Mouse (Mus musculus) heart, adult 2 months (tissue): ENCODE results near the gene Hopx. TPM values are rescaled to one million over a fixed set of nuclear protein-coding genes. Genes with fewer than 3 reads are reported as not detected.

Experiments
- DNase-seq, 2 experiments: peaks; one replicate each; pipeline ENCODE4 v3.0.0; 2021
- H3K27ac ChIP-seq: fragments of 200-600 bp; 2 replicates; pipeline ENCODE4 v1.8.1; 2022
- H3K27me3 ChIP-seq: fragments of 200-500 bp; 2 replicates; pipeline ENCODE4 v1.6.1; 2012; ENCODE audit warnings: mild to moderate bottlenecking, low read length, inconsistent platforms, mixed read lengths; ENCODE audit not compliant: control insufficient read depth, insufficient read depth
- H3K36me3 ChIP-seq: fragments of 200-500 bp; 2 replicates; pipeline ENCODE4 v1.6.1; 2012; ENCODE audit warnings: low read length, inconsistent platforms; ENCODE audit not compliant: control insufficient read depth, insufficient read depth
- H3K4me1 ChIP-seq: fragments of 200-500 bp; 2 replicates; pipeline ENCODE4 v1.6.1; 2011; ENCODE audit warnings: low read length; ENCODE audit not compliant: control insufficient read depth, insufficient read depth
- H3K4me3 ChIP-seq: fragments of 200-600 bp; 2 replicates; pipeline ENCODE4 v1.8.1; 2022
- H3K79me2 ChIP-seq: fragments of 200-500 bp; replicated peaks from 2 replicates; pipeline ENCODE4 v1.6.1; 2012; ENCODE audit warnings: mild to moderate bottlenecking, inconsistent platforms, low read length, moderate library complexity, mixed read lengths; ENCODE audit not compliant: control insufficient read depth, insufficient read depth
- H3K9ac ChIP-seq: fragments of 200-500 bp; 2 replicates; pipeline ENCODE4 v1.6.1; 2012; ENCODE audit warnings: low read depth, mild to moderate bottlenecking, control low read depth, inconsistent platforms, low read length, mixed read lengths
- CTCF ChIP-seq: fragments of 200-600 bp; IDR thresholded peaks from 2 replicates; pipeline ENCODE4 v1.8.1; 2022; ENCODE audit warnings: antibody characterized with exemption, mild to moderate bottlenecking, moderate library complexity
- EP300 ChIP-seq: fragments of 200-500 bp; IDR thresholded peaks from 2 replicates; pipeline ENCODE4 v1.6.1; 2011; ENCODE audit warnings: low read depth, low read length, control low read depth; ENCODE audit not compliant: insufficient read depth
- POLR2A ChIP-seq: fragments of 200-500 bp; IDR thresholded peaks from 2 replicates; pipeline ENCODE4 v1.6.1; 2011; ENCODE audit warnings: mild to moderate bottlenecking, low read depth, low read length, control low read depth; ENCODE audit not compliant: insufficient read depth
- WGBS: fragments of 180-500 bp; shearing (Covaris S2); methylation state at CpG from one replicate; pipeline ENCODE4 v1.1.7; 2018; 5-methylcytosine and 5-hydroxymethylcytosine counted together
- intact Hi-C: fragments of 180-260 bp; cut with DNase I; formaldehyde crosslinking; loops from one replicate; pipeline ENCODE4 v1.15.1; 2025
- polyA plus RNA-seq: library from polyadenylated mRNA; depleted of rRNA; stranded (reverse); fragments of >200 nt; gene quantifications from 2 replicates; pipeline ENCODE4 v1.2.3, GENCODE M21; 2012; rRNA removed
- total RNA-seq, 2 experiments: library from RNA; stranded (reverse); gene quantifications; 2 replicates each; pipeline ENCODE4 v1.2.3; 2021

Gene Hopx
- total and polyA plus RNA-seq, 3 experiments = 285 to 385 (median 367) TPM

- intact Hi-C loops = no loop called here
- Histone ChIP-seq H3K4me1 (no peaks in the 10 kb centered on the region), H3K27ac (no peak overlapping the region), H3K36me3 (no peaks in the 10 kb centered on the region), H3K27me3 (no peaks in the 10 kb centered on the region), H3K9ac (no peak overlapping the region), H3K79me2 (no peaks in the 10 kb centered on the region), H3K4me3 (no peak overlapping the region)
- DNase-seq = no peak
- TF ChIP-seq POLR2A (no peak), EP300 (no peak), CTCF (no peak)
These were observed 75.5 kb downstream of the Hopx start for GRCm38 (mm10) chr5:77039391-77039790.

- WGBS = 84% methylated on average over 10 of the region's 10 CpGs
- intact Hi-C loops = no loop called here
These were observed 76.5 kb downstream of the Hopx start for GRCm38 (mm10) chr5:77038451-77038850.

More at GRCm38 (mm10) chr5:77038451-77038850, 76.5 kb downstream of the Hopx start:
- Histone ChIP-seq H3K27me3 (no peaks in the 10 kb centered on the region), H3K27ac (no peak overlapping the region), H3K4me3 (no peak overlapping the region), H3K79me2 (no peaks in the 10 kb centered on the region), H3K36me3 (no peaks in the 10 kb centered on the region), H3K9ac (no peak overlapping the region), H3K4me1 (no peaks in the 10 kb centered on the region)
- TF ChIP-seq POLR2A = no peak
- no peak for TF ChIP-seq CTCF
- TF ChIP-seq EP300 = no peak
- DNase-seq = no peak

Other genes with a start within 250 kb of the Hopx start
- 10 to 100 TPM; 12.7 to 16.2 TPM for gene Aasdh, start 209.6 kb downstream of the Hopx start, total RNA-seq
- 19.9 and 31.8 TPM in 2 replicates for gene Aasdh, start 209.6 kb downstream of the Hopx start, polyA plus RNA-seq
- 100 to 1,000 TPM; 140 to 158 TPM for gene Paics, start 163.8 kb downstream of the Hopx start, total RNA-seq
- gene Paics, start 163.8 kb downstream of the Hopx start, polyA plus RNA-seq = 78.3 and 124 TPM in 2 replicates
- gene Ppat, start 163.5 kb downstream of the Hopx start, total RNA-seq = 10 to 100 TPM; 13.3 to 17.6 TPM
- 5.5 and 9.9 TPM in 2 replicates for gene Ppat, start 163.5 kb downstream of the Hopx start, polyA plus RNA-seq
- gene Srp72, start 140.4 kb downstream of the Hopx start, total RNA-seq = 10 to 100 TPM; 51.5 to 56.2 TPM
- gene Srp72, start 140.4 kb downstream of the Hopx start, polyA plus RNA-seq = 16.3 and 37.5 TPM in 2 replicates
- not detected for gene Arl9, start 111.1 kb downstream of the Hopx start, total RNA-seq
- gene Arl9, start 111.1 kb downstream of the Hopx start, polyA plus RNA-seq = not detected in 2 replicates
- gene Thegl, start 99.1 kb downstream of the Hopx start, total RNA-seq = not detected
- 0.25 TPM in 1 of 2 replicates, not detected in the other for gene Thegl, start 99.1 kb downstream of the Hopx start, polyA plus RNA-seq
- not detected for gene Spink2, start 96.3 kb upstream of the Hopx start, total RNA-seq
- 1.3 and 2.2 TPM in 2 replicates for gene Spink2, start 96.3 kb upstream of the Hopx start, polyA plus RNA-seq
- gene Rest, start 150.4 kb upstream of the Hopx start, total RNA-seq = 10 to 100 TPM; 12.8 to 13.2 TPM
- gene Rest, start 150.4 kb upstream of the Hopx start, polyA plus RNA-seq = 3.7 and 6.8 TPM in 2 replicates
- gene Noa1, start 195.0 kb upstream of the Hopx start, total RNA-seq = 10 to 100 TPM; 19.7 to 21.3 TPM
- gene Noa1, start 195.0 kb upstream of the Hopx start, polyA plus RNA-seq = 12.2 and 13.5 TPM in 2 replicates
- 10 to 100 TPM; 34.1 to 34.5 TPM for gene Polr2b, start 195.0 kb upstream of the Hopx start, total RNA-seq
- 25.4 and 26.8 TPM in 2 replicates for gene Polr2b, start 195.0 kb upstream of the Hopx start, polyA plus RNA-seq